Comparison of ENCODE assay signal across 23 mouse cellular contexts in the genomic region with DNA sequence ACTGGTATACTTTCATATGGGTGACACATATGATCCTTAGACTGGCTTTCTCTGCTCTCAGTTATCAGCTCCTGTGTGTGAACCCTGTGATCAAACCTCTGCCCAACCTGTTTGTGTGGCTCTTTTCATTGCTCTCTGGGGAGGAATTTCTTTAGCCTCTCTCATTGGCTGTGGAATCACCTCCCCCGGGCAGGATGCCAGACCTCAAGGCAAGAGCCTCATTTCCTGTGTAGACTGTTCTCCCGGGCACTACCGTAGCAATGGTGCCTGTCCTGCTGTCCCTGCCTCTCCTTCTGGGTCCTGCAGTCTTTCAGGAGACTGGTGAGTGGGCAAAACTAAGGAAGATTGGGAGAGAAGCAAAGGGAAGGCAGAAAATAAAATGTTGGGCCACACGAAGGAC. TPM values are rescaled to one million over a fixed set of nuclear protein-coding genes. Genes with fewer than 3 reads are reported as not detected.
DNase-seq lines count a peak whose midpoint lies in the region; ATAC-seq and TF ChIP-seq lines count a peak whose summit lies in the region.
"Had no signal": no experiment of that assay in that cellular context is flagged by ENCODE, and none has a peak within 500 bp of the region (broad histone marks: within the 10 kb centered on the region; RNA-seq: fewer than 3 reads in every experiment).

A gene (plus strand): TSS at position 221 of the 400 bp plus-strand sequence.

- H3K9me3 ChIP-seq in embryonic facial prominence, embryonic 14.5 days (ENCODE audit: control insufficient read depth, low read length): no peaks in the 10 kb centered on the region
- no peaks in the 10 kb centered on the region for H3K9me3 ChIP-seq in embryonic facial prominence, embryonic 10.5 days
- H3K9me3 ChIP-seq in lung, embryonic 14.5 days (ENCODE audit: low read depth, low read length): no peaks in the 10 kb centered on the region
- H3K9me3 ChIP-seq: heart, embryonic 10.5 days; hindbrain, embryonic 13.5 days; intestine, embryonic 15.5 days; limb, embryonic 15.5 days; midbrain, embryonic 13.5 days had no signal

- ATAC-seq in embryonic facial prominence, embryonic 14.5 days (ENCODE audit: low read depth): no peak
- no peak for ATAC-seq in lung, embryonic 14.5 days (ENCODE audit: insufficient read depth)
- no peak for ATAC-seq in inflammation-experienced regulatory T-cells, adult 6 months
- ATAC-seq: forebrain, embryonic 14.5 days; intestine, embryonic 15.5 days; midbrain, embryonic 13.5 days had no signal

- no peaks in the 10 kb centered on the region for H3K27me3 ChIP-seq in embryonic facial prominence, embryonic 14.5 days (replicated peaks; ENCODE audit: control insufficient read depth, insufficient read depth, low read length)
- H3K27me3 ChIP-seq in embryonic facial prominence, embryonic 10.5 days (replicated peaks; ENCODE audit: low read depth, poor library complexity, severe bottlenecking): no peaks in the 10 kb centered on the region
- H3K27me3 ChIP-seq in lung, embryonic 14.5 days (ENCODE audit: insufficient read depth, low read length): no peaks in the 10 kb centered on the region
- H3K27me3 ChIP-seq: hindbrain, embryonic 13.5 days; intestine, embryonic 15.5 days; limb, embryonic 15.5 days; midbrain, embryonic 13.5 days had no signal

- TF ChIP-seq CTCF in lung, embryonic 14.5 days (IDR thresholded peaks at IDR 0.05; ENCODE audit: low read depth): no peak

- DNase-seq in embryonic facial prominence, embryonic 14.5 days (ENCODE audit: low spot score): peak; percentile 13
- DNase-seq in embryonic facial prominence, embryonic 10.5 days (ENCODE audit: low spot score): no peak
- peak; percentile 15 for DNase-seq in lung, embryonic 14.5 days
- DNase-seq in lung, postnatal 14 days: no peak
- DNase-seq in adrenal gland, postnatal 36 days: peak; percentile 21 to 36
- DNase-seq in large intestine, adult 2 months (ENCODE audit: low read depth, low spot score): peak; percentile 39
- no peak for DNase-seq in spleen, postnatal 14 days (ENCODE audit: low spot score in 2 of 2)
- DNase-seq: B cell, adult 2 months; heart, postnatal 10 days; right cerebral cortex, postnatal 25 days; thymus, postnatal 36 days had no signal

- no peaks in the 10 kb centered on the region for H3K36me3 ChIP-seq in embryonic facial prominence, embryonic 14.5 days (ENCODE audit: control insufficient read depth, insufficient read depth, low read length)
- no peaks in the 10 kb centered on the region for H3K36me3 ChIP-seq in embryonic facial prominence, embryonic 10.5 days (replicated peaks)
- no peaks in the 10 kb centered on the region for H3K36me3 ChIP-seq in lung, embryonic 14.5 days (ENCODE audit: insufficient read depth)
- H3K36me3 ChIP-seq: heart, embryonic 10.5 days; hindbrain, embryonic 13.5 days; intestine, embryonic 15.5 days; limb, embryonic 15.5 days; midbrain, embryonic 13.5 days had no signal

- H3K27ac ChIP-seq in embryonic facial prominence, embryonic 14.5 days (replicated peaks; ENCODE audit: low read depth, low read length): no peak within 1 kb of the TSS
- no peak within 1 kb of the TSS for H3K27ac ChIP-seq in embryonic facial prominence, embryonic 10.5 days (replicated peaks)
- no peak within 1 kb of the TSS for H3K27ac ChIP-seq in lung, embryonic 14.5 days (ENCODE audit: low read depth)
- H3K27ac ChIP-seq: heart, embryonic 10.5 days; hindbrain, embryonic 13.5 days; intestine, embryonic 15.5 days; limb, embryonic 15.5 days; midbrain, embryonic 13.5 days had no signal

- no peak within 1 kb of the TSS for H3K9ac ChIP-seq in embryonic facial prominence, embryonic 14.5 days (ENCODE audit: low read depth, low read length)
- H3K9ac ChIP-seq in lung, embryonic 14.5 days: no peak within 1 kb of the TSS
- H3K9ac ChIP-seq: hindbrain, embryonic 13.5 days; intestine, embryonic 15.5 days; limb, embryonic 15.5 days; midbrain, embryonic 13.5 days had no signal

- WGBS in embryonic facial prominence, embryonic 14.5 days: 54% methylated on average over 4 of the region's 4 CpGs
- WGBS in embryonic facial prominence, embryonic 10.5 days: 81% methylated on average over 4 of the region's 4 CpGs
- 60% methylated on average over 4 of the region's 4 CpGs for WGBS in lung, embryonic 14.5 days
- 24% methylated on average over 4 of the region's 4 CpGs for WGBS in large intestine, adult 2 months

- H3K4me2 ChIP-seq in embryonic facial prominence, embryonic 14.5 days (ENCODE audit: low read depth, low read length): no peak within 1 kb of the TSS
- no peak within 1 kb of the TSS for H3K4me2 ChIP-seq in lung, embryonic 14.5 days
- H3K4me2 ChIP-seq: hindbrain, embryonic 13.5 days; intestine, embryonic 15.5 days; limb, embryonic 15.5 days; midbrain, embryonic 13.5 days had no signal

- H3K4me3 ChIP-seq in embryonic facial prominence, embryonic 14.5 days (ENCODE audit: low read depth, low read length): no peak within 1 kb of the TSS
- no peak within 1 kb of the TSS for H3K4me3 ChIP-seq in embryonic facial prominence, embryonic 10.5 days
- no peak within 1 kb of the TSS for H3K4me3 ChIP-seq in lung, embryonic 14.5 days (ENCODE audit: low read depth, low read length)
- H3K4me3 ChIP-seq: erythroblast, embryonic 14.5 days; heart, embryonic 10.5 days; hindbrain, embryonic 13.5 days; intestine, embryonic 15.5 days; limb, embryonic 15.5 days; midbrain, embryonic 13.5 days had no signal

- no peaks in the 10 kb centered on the region for H3K4me1 ChIP-seq in embryonic facial prominence, embryonic 14.5 days (ENCODE audit: control insufficient read depth, insufficient read depth, low read length)
- no peaks in the 10 kb centered on the region for H3K4me1 ChIP-seq in embryonic facial prominence, embryonic 10.5 days
- H3K4me1 ChIP-seq in lung, embryonic 14.5 days (ENCODE audit: insufficient read depth): no peaks in the 10 kb centered on the region
- H3K4me1 ChIP-seq: heart, embryonic 10.5 days; hindbrain, embryonic 13.5 days; intestine, embryonic 15.5 days; midbrain, embryonic 13.5 days had no signal

RNA-seq across cellular contexts. Expression of the gene that starts here (rescaled TPM):
- polyA plus RNA-seq in embryonic facial prominence, embryonic 14.5 days (2014; fragmentation: Nextera tagmentation; extraction: Ambion mirVana): 0.14 TPM in 1 of 2 replicates, not detected in the other
- not detected in 2 replicates for polyA plus RNA-seq in embryonic facial prominence, embryonic 10.5 days (2016; fragmentation: Nextera tagmentation; extraction: Ambion mirVana)
- polyA plus RNA-seq in lung, embryonic 14.5 days (2014; fragmentation: Nextera tagmentation; extraction: Ambion mirVana): not detected in 2 replicates
- total RNA-seq in adrenal gland, postnatal 36 days (2021): under 1 TPM; 0.49 to 0.79 TPM
- polyA plus RNA-seq in large intestine, adult 2 months (2012; rRNA removed): 0.17 TPM in 1 of 2 replicates, not detected in the other
- not detected for polyA plus RNA-seq in inflammation-experienced regulatory T-cells, adult 6 months (2017; shearing (Covaris generic))
- total RNA-seq: heart, postnatal 10 days; layer of hippocampus, postnatal 10 days; left cerebral cortex, postnatal 25 days; megakaryocyte progenitor cell, adult 5-6 weeks had no signal
- polyA plus RNA-seq: erythroblast, embryonic 14.5 days; forebrain, embryonic 14.5 days; heart, embryonic 10.5 days; hindbrain, embryonic 13.5 days; limb, embryonic 15.5 days; midbrain, embryonic 13.5 days; neural tube, embryonic 14.5 days had no signal

Comparison
In these comparisons a context has a peak if more than half of its experiments do, and no peak if none do; other contexts are left out.
1. Peak in DNase-seq in embryonic facial prominence, embryonic 14.5 days; RNA of the gene not detected or under 1 TPM.
2. Peak in DNase-seq in lung, embryonic 14.5 days; RNA of the gene not detected or under 1 TPM.
3. Peak in DNase-seq in adrenal gland, postnatal 36 days; RNA of the gene not detected or under 1 TPM.
4. Peak in DNase-seq in large intestine, adult 2 months; RNA of the gene not detected or under 1 TPM.